In the genomic region with DNA sequence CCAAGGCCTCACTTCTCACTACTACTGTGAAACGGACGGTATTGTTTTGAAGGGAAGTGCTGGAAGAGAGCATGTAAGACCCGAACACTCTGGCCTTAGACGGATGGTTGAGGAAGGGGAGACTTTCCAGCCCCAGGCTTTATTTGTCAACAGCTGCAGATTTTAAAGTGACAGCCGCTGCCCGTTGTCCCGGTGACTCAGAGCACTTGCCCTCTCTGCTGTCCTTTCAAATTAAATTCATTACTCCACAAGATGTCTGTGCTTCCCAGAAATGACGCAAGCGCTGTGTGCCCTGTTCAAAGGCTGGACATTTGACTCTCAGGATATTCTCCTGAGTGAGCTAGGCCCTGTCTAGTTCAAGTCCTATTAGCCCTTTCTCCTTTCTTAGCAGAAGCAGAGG, we compare ENCODE assay signal across 13 mouse cellular contexts. TPM values are rescaled to one million over a fixed set of nuclear protein-coding genes. Genes with fewer than 3 reads are reported as not detected.
A peak's percentile ranks its signal among the peaks of the same experiment; 100 is the strongest.
DNase-seq lines count a peak whose midpoint lies in the region.
"Had no signal": no experiment of that assay in that cellular context is flagged by ENCODE, and none has a peak within 500 bp of the region (broad histone marks: within the 10 kb centered on the region; RNA-seq: fewer than 3 reads in every experiment).

No protein-coding gene starts in this region.

- peak; percentile 17 for DNase-seq in kidney, postnatal 14 days
- no peak for DNase-seq in kidney, adult 11 months
- peak; percentile 56 for DNase-seq in NIH3T3 (ENCODE audit: low read depth)
- DNase-seq in adrenal gland, postnatal 10 days, result peak; percentile 52
- peak; percentile 67 for DNase-seq in retina, embryonic 14.5 days (ENCODE audit: low spot score)
- DNase-seq in cerebellum, adult 9-11 months, result no peak
- no peak for DNase-seq in liver
- DNase-seq: cerebellum, adult 11-12 months; gastrocnemius, postnatal 14 days; heart, postnatal 14 days; lung, adult 2 months; right cerebral cortex, postnatal 4 days; thymus, adult 18-20 months had no signal

RNA-seq across cellular contexts. Expression of gene Prune2, which starts 5.9 kb away (rescaled TPM):
- 10 to 100 TPM; 12.0 to 19.1 TPM for total RNA-seq in adrenal gland, postnatal 10 days (2021)

Comparison
In these comparisons a context has a peak if more than half of its experiments do, and no peak if none do; other contexts are left out.
1. DNase-seq: peak in kidney, postnatal 14 days (single experiment), NIH3T3 (single experiment), adrenal gland, postnatal 10 days (single experiment) and retina, embryonic 14.5 days (single experiment); none in kidney, adult 11 months (single experiment), cerebellum, adult 9-11 months (single experiment) and liver (single experiment).